Mouse (Mus musculus) embryonic fibroblast, embryonic 13.5 days (primary cell): ENCODE measurements at regions not wholly inside any gene's neighbourhood (a gene's known extent, or its start where the extent isn't known, plus 50 kb on each side); places are given as distances from the start of the nearest gene placed in this dataset.

Experiments
- CTCF ChIP-seq: IDR thresholded peaks from 2 replicates; pipeline ENCODE4 v1.5.1; 2011; ENCODE audit warnings: mild to moderate bottlenecking, control low read depth, low read length, moderate library complexity, borderline replicate concordance; ENCODE audit not compliant: insufficient read depth
- POLR2A ChIP-seq: IDR thresholded peaks from 2 replicates; pipeline ENCODE4 v1.6.1; 2011; ENCODE audit warnings: low read depth, mild to moderate bottlenecking, control low read depth, low read length, moderate library complexity

- TF ChIP-seq CTCF (no peak), POLR2A (no peak)
These were observed 302.0 kb upstream of the Tram1l1 start for GRCm38 (mm10) chr3:124018618-124019017.
